Mouse (Mus musculus): ENCODE results near the gene Rasgrf1.

Rasgrf1 gene

DNA sequence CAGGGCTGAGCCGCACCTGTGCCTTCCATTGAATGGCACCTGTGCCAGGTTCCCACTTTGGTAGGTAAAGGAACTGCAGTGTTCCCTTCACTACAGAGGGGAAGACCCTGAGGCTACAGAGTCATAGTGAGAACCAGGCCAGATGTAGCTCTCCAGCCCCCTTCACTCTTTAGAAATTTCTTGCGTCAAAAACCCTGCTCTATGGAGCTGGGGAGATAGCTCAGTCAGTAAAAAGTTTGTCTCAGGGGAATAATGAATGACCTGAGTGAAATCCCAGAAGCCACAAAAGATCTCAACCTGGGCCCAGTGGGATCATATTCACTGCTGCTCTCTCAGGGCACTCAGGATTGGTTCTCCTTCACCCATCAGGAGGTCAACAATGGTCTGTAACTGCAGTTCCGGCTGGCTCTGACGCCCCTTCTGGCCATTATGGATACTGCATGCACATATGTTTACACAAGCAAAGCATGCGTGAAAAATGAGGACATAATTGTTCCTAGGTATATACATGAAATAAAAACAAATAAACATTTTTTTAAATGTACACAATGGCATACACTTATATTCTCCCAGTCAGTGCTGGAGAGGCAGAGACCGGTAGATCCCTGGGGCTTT is 59.2 kb downstream of the Rasgrf1 start:
- DNase-seq (ENCODE audit: extremely low spot score, low read depth, low spot score), result no peak

DNA sequence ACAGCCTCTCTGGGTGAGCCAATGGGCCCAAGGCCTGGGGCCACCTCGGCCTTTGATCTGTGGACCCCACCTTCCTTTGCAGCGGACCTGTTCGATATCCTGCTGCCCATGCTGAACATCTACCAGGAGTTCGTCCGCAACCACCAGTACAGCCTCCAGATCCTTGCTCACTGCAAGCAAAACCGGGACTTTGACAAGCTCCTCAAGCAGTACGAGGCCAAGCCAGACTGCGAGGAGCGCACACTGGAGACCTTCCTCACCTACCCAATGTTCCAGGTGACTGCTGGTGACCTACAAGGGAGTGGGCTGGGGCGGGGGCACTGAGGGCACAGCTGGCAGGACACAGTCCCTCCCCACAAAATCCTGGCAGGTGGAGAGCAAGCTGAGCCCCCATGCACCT is 60.6 kb downstream of the Rasgrf1 start:
- DNase-seq (ENCODE audit: extremely low spot score, low read depth, low spot score), result no peak

DNA sequence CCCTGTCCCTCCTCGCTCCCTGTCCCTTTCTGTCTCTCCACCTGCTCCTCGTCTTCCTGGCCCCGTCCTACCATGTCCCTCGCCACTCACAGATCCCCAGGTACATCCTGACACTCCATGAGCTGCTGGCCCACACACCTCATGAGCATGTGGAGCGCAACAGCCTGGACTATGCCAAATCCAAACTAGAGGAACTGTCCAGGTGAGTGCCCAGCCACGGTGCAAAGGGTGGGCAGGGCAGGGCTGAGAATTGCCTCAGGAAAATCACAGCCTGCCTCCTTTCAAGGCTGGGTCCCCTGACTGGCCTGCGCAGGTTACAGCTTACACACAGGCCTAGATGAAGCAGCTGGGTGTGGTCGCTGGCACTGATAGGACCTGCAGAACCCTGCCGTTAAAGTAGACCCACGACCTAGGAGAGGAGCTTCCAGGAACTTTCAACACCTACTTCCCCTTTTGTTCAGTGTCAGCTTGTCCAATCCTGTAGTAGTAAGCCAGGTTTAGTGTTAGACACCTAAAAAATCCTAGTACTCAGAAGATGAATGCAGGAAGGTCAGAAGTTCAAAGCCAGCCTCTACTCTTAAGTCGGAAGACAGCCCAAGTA is 61.3 kb downstream of the Rasgrf1 start:
- DNase-seq (ENCODE audit: extremely low spot score, low read depth, low spot score), result no peak

DNA sequence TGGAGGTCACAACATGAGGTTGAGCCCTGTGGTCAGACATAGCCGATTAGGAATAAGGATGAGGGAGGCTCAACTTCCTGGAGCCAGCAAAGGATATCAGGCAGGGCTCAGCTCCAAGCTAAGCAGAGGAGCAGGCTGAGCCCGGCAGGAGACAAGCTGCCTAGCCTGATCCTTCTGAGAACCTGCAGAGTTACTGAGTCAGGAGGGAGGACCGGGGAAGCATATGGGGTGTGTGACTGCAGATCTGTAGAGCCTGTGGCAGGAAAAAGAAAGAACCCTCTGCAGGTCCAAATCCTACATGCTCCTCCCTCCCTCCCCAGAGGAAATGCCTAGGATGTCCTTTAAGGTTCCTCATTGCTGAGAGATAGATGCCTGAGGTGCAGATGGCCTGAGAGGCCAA is 62.6 kb downstream of the Rasgrf1 start:
- DNase-seq (ENCODE audit: extremely low spot score, low read depth, low spot score), result no peak

DNA sequence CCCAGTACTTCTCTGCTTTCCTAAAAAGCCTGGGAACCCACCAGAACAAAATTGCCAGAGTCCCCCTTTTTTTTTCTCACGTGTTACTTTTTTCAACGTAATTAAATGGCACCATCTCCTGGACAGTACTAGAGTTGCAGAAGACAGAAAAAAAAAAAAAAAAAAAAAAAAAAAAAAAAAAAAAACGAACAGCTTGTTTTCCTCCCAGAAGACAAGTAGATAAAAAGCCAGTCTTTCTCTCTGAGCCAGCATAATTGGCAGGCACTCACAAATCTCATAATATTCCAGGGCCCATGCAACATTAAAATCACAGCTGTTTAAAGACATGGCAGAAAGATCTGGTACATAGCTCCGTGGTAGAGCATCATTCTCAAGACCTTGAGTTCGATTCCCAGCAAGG is 64.1 kb downstream of the Rasgrf1 start:
- no peak for DNase-seq (ENCODE audit: extremely low spot score, low read depth, low spot score)

DNA sequence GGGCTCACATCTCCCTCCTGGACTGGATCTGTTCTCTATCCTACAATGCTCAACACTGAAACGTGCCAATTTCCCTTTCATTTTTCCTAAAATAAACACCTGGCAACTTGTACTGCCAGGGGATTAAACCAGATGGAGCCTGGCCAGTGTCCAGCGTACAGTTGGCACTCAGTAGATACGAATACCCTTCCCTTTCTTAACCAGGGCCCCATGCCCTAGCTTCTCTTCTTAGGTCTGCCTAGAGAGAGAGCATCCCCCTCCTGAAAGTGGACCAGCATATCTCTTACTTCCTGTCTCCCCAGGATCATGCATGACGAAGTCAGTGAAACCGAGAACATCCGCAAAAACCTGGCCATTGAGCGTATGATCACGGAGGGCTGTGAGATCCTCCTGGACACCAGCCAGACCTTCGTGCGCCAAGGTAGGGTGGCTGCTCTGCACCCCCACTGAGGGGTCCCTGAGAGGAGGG is 64.8 kb downstream of the Rasgrf1 start:
- no peak for DNase-seq (ENCODE audit: extremely low spot score, low read depth, low spot score)

DNA sequence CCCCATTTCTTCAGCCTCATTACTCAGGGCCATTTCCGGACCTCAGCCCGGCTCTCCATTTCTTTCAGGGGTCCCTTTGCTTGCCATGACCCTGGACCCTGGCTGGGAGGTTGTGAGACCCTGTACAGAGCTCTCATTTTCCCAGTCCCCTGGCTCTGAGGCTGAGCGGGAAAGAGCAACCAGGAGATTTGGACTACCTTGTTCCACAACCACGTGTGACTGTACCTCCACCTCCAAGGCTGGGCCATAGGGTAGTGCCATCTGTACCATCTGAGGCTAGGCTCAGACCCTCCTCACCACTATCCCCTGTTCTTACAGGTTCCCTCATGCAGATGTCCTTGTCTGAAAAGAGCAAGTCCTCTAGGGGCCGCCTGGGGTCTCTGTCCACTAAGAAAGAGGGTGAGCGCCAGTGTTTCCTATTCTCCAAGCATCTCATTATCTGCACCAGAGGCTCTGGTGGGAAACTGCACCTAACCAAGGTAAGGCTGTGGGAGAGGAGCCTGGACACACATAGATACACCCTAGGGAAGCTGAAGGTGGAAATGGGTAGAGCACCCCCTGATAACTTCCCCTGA is 66.7 kb downstream of the Rasgrf1 start:
- no peak for DNase-seq (ENCODE audit: extremely low spot score, low read depth, low spot score)

DNA sequence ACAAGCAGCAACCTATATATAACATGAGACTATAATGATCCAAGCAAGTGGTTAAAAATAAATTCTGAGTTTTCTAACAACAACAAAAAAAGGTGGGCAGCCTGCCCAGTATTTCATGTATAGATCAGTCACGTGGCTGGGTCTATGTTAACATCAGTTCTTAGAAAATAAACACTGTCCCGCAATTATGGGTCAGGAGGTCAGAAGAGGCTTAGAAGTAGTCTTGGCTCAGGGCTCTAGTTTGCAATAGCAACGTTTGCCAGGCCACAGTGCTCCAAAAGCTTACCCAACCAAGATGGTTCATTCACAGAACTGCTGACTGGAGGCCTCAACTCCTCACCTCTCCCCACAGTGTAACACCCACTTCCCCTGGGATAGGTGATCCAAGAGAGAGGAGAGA is 69.5 kb downstream of the Rasgrf1 start:
- no peak for DNase-seq (ENCODE audit: extremely low spot score, low read depth, low spot score)

DNA sequence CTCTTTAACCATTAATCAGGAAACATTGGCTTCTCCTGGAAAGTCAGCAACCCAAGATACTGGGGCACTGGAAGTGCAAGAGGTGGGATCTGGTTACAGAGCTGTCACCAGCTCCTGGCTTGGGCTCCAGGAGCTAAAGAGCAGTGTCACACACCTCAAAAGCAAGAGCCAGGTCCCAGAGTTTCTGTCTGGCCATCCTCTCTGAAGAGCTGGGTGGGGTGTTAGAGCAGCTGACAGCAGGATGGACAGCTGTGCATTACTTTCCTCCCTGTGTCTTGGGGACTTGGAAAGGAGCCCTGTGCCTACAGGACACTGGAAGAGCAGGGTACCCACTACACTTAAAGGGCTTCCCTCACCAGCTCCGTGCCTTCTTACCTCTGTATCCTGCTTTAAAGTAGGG is 72.5 kb downstream of the Rasgrf1 start:
- no peak for DNase-seq (ENCODE audit: extremely low spot score, low read depth, low spot score)

DNA sequence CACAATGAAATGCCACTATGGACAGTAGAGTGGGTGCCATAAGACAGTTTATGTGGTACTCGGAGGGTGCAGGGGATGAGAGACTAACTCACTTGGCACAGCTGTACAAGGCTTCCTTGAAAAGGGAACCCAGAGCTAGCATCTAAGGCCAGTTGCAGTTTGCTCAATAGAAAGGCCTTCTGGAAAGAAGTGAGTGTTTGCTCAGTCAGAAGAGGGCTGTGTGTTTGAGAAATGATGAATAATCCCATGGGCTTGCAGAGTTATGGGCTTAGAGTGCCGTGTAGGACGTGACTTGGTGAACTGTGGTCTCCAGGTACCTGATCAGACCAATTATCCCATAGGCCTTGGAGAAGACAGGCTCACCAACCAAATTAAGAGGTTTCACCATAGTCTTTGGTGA is 78.3 kb downstream of the Rasgrf1 start:
- DNase-seq (ENCODE audit: extremely low spot score, low read depth, low spot score), result no peak

DNA sequence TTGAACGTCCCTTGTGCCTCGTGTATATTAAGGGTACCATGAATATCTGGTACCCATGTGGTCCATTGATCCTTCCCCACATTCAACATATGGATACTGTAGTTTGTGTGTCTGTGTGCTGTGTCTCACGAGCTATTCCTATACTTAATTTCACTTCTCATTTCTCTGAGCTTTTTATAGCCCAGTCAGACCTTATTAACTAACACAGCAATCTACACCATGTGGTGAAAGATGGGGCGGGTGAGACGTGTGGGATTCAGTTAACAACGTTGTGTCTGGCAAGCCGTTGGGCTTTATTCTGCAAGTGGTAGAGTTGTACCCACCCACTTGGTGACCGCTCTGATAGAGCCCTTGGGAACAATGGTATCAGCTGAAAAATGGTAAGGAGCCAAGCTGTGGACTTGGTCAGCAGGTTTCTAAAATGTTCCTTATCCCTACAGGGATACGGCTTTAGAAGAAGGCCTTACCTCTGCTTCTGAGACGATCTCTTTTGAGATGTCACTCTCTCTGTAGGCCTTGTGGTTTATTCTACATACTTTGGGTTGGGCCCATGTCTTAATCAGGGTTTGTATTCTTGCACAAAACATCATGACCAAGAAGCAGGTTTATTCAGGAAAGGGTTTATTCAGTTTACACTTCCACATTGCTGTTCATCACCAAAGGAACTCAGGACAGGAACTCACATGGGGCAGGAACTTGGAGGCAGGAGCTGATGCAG is 79.3 kb downstream of the Rasgrf1 start:
- no peak for DNase-seq (ENCODE audit: extremely low spot score, low read depth, low spot score)

DNA sequence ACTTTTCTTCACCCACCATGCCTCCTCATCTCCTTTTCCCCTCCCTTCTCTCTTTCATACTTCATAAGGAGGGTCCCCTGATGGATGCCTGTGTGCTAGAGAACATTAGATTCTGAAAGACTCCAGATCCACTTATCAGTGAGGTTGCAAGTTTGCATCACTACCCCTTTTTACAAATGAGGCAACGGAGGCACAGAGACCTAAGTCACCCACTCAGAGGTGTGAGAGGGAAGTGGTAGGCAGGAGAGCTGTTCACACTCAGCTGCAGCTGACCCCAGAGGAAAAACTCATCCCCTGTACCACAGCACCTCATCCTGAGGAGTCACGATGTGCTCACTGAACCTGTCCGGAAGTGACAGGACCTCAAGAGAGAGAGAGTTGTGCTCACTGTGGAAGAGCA is 96.7 kb downstream of the Rasgrf1 start:
- no peak for DNase-seq (ENCODE audit: extremely low spot score, low read depth, low spot score)

DNA sequence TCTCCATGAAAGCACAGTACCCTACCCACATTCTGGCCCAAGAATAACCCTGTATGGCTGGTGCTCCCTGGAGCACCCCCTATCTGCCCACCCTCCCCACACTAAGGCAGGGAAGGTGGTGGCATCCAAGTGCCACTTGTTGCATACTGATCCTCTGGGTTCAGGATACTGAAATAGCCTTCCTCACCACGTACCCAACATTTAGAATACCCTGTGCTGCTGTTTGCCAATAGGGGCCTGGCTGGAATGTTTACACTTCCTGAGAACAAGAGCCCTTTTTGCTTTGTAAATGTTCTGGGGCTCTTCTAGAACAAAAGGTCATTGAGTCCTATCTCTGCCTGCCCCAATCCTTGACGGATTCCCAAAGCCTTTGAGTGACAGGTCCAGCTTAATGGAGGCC is 97.4 kb downstream of the Rasgrf1 start:
- no peak for DNase-seq (ENCODE audit: extremely low spot score, low read depth, low spot score)

DNA sequence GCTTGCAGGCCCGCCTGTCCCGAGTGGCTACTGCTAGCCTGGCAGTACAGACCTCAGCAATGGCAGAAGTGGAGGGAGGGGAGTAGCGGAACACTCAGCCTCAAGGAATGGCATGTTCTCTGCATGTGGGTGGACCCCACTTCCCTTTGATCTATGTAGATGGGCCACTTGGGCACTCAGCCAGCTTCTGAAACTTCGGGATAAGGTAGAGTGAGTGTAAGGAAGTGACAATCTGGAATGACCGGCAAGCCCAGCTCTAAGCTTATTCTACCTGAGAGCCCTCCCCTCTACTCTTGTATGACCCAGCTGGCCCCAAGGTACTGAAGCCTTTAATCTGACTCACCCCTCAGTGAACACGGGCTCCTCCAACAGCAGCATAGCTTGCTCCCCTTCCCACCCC is 98.4 kb downstream of the Rasgrf1 start:
- no peak for DNase-seq (ENCODE audit: extremely low spot score, low read depth, low spot score)

DNA sequence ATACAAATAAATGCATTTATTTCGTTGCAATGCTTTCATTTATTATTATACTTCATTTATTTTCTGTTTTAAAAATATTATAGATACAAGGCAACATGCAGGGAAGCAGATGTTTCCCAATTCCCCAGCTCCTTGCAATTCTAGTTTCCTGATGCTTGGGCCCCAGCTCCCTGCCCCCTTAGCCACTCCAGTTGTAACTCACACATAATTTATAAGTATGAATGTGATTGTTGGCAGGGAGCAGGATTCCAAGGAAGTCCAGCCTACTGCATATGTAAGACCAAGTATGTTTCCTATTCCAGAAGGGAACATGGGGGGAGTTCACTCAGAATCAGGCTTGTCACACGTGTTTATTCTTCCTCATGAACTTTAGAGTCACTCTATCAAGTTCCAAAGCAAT is 102.1 kb downstream of the Rasgrf1 start:
- no peak for DNase-seq (ENCODE audit: extremely low spot score, low read depth, low spot score)

DNA sequence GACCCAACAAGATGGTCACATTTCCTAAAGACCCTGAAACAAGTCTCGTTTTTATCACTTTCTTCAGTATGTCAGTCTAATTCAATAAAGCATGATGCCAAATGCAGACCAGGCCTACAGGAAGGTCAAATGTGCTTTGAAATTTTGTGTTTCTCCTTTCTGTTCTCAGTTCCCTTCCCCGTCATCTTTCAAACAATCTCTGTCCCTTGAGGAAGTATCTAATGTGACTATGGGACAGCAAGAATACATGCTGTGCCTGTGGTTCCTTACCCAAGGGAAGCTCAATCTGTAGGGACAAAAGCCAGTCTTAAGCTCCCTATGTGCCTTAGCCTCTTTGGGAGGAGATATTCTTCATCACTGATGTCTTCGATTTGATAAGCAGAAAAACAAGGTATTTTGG is 104.9 kb downstream of the Rasgrf1 start:
- DNase-seq (ENCODE audit: extremely low spot score, low read depth, low spot score), result no peak

DNA sequence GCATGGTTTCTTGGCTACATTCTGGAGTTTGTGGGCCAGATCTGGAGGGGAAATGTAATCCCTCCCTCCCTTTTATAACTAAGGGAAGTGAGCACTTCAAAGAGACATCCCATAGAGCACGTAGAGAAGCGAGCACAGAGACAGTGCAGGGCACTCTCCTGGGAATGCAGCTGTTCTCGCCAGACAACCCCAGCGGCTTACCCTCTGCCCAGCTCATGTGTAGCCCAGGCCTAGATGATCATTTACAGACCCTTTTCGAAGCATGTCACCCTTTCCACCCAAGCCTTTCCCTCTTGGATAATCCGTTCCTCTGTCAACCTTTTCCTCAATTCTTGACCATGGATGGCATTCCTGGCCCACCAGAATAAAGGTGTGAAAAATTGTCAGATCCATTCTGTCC is 106.5 kb downstream of the Rasgrf1 start:
- no peak for DNase-seq (ENCODE audit: extremely low spot score, low read depth, low spot score)

DNA sequence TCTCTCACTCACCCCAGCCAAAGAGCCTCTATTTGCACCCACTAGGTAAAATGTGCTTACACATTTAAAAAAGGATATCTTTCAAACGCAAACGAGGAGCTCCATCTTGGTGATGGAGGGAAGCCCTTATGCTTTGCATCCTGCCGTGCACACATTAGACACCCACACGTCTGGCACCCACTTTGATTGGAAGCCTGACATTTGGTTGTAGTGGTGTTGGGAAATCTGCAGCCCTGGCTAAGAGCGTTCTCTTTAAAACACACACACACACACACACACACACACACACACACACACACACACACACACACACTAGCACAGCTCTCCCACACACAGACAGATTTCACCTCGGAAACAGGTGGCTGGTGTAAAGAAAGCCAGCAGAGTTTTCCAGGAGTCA is 111.2 kb downstream of the Rasgrf1 start:
- DNase-seq (ENCODE audit: extremely low spot score, low read depth, low spot score), result no peak

DNA sequence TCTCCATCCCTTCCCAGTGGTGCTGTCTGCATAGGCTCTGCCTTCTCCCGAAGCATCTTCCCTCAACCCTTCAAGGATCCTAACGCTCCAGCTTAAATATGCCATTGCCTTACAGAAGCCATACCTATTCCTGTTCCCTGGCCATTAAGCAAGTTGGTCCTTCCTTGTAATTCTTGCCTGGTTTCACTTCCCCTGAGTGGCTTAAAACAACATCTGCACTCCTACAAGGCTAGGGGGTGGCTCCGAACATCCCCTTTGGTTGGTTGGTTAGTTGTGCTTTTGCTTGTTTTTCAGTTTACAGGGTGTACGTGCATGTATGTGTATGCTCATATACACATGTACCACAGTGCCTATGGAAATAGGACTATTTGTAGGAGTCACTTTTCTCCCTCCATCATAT is 111.7 kb downstream of the Rasgrf1 start:
- DNase-seq (ENCODE audit: extremely low spot score, low read depth, low spot score), result no peak

DNA sequence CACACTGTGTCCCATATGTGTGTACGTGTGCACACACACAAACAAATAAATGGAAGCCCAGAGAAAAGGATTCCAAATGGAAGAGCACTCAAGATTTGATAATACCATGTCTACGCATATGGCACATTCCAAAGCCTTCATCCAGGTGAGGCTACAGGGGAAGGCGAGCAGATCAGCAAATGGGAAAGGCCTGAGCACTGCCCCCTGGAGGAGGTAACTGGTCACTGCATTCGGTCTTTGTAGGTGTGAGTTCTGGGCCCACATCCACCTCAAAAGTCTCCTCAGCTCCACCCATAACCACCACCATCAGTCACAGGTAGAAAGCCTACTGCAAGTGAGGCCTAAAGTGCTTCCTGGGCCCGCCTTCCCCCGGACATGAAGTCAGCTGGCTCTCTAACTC is 118.0 kb downstream of the Rasgrf1 start:
- no peak for DNase-seq (ENCODE audit: extremely low spot score, low read depth, low spot score)

DNA sequence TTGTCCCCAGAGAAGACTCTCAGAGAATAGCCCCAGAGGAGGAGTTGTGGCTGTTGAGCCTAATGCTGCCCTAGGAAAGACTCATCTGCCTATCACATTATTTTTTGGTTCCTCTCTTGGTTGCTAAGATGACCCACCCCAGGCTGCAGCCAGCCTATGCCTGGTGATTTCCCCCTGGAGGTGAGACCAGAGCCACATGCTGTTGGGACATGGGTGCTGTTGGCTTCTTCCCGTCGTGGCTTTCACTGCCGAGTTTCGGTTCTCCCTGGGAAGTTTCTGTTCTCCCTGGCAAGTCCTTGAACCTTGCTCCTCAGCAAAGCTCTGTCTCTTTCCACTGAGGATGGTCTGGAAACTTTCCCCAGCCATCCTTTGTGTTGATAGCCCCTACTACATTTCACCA is 124.2 kb downstream of the Rasgrf1 start:
- no peak for DNase-seq (ENCODE audit: extremely low spot score, low read depth, low spot score)

DNA sequence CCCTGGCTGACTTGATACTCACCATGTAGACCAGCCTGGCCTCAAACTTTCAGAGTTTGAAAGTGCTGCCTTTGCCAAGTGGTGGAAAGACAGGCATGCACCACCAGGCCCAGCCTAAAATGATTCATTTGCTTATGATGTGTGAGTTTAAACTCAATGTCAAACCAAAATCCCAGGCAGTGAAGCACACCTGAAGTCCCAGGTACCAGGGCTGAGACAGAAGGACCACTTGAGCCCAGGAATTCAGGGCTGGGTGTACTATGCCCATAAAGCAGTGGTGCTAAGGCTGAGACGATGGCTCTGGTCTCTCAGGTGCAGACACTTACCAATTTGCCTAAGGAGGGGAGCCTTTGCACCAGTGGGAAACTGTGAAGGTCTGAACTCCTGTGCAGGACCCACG is 125.5 kb downstream of the Rasgrf1 start:
- no peak for DNase-seq (ENCODE audit: extremely low spot score, low read depth, low spot score)
